Mouse (Mus musculus) retina, postnatal 7 days (tissue): ENCODE data around the gene Bmpr1b.
"Not testable (repeated sequence)": the region's sequence is repeated elsewhere in the genome, so short reads cannot be mapped to it uniquely, and the experiment has no call there.

ENCODE experiments used
- DNase-seq: peaks from one replicate; pipeline ENCODE4 v3.0.0-alpha.2; 2012; ENCODE audit warnings: low read depth, low spot score

Bmpr1b gene

GRCm38 (mm10) chr3:142168863-142169521 lies at the start of gene Bmpr1b:
Gene Bmpr1b (minus strand): TSS chr3:142169425.
- peak; percentile 52 for DNase-seq

- DNase-seq, result no peak
Measured at GRCm38 (mm10) chr3:142212821-142213220, 43.6 kb upstream of the Bmpr1b start.

GRCm38 (mm10) chr3:142212186-142212585 lies 43.0 kb upstream of the Bmpr1b start:
- DNase-seq, result no peak

DNA sequence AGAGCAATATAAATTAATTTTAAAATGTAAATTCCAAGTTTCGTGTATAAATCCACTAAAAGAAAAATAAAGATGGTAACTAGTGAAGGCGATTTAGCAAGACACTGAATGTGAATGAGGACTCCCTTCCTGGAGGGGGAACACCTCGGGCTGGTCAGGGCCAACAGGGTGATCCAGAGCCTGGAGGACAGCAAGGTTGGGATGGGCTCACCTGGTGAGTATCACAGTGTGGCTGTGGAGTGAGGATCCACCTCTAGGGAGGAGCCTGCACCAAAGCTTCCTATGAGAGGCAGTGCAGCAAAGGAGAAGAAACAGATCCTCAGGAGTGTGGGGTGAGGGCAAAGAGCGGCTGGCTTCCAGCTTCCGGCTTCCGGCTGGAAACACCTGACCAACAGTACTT lies 40.8 kb upstream of the Bmpr1b start:
- no peak for DNase-seq

- DNase-seq, result no peak
Measured at GRCm38 (mm10) chr3:142209057-142209456, 39.8 kb upstream of the Bmpr1b start.

GRCm38 (mm10) chr3:142207488-142207887 lies 38.3 kb upstream of the Bmpr1b start:
- DNase-seq, result no peak

- no peak for DNase-seq
Measured at GRCm38 (mm10) chr3:142206316-142206715, 37.1 kb upstream of the Bmpr1b start.

DNA sequence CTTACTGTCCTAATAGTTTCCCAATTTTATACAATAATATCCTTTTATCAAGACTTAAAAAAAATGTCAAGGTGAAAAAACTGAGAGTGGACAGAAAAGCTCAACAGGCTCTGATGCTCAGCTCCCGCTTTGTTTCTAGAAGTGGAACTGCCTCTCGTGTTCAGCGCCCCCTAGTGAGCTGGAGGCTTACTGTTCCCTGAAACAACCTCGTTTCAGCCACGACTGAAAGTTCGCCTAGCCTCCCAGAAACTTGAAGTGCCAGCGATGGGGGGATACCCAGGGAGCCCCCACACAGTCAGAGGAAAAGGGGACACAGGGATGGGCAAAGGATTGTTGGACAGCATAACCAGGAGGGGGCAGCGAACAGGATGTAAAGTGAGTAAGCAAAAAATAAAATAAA lies 26.9 kb upstream of the Bmpr1b start:
- DNase-seq, result no peak

GRCm38 (mm10) chr3:142191627-142192026 lies 22.4 kb upstream of the Bmpr1b start:
- DNase-seq, result not testable (repeated sequence)

- no peak for DNase-seq
Measured at GRCm38 (mm10) chr3:142186551-142186950, 17.3 kb upstream of the Bmpr1b start.

DNA sequence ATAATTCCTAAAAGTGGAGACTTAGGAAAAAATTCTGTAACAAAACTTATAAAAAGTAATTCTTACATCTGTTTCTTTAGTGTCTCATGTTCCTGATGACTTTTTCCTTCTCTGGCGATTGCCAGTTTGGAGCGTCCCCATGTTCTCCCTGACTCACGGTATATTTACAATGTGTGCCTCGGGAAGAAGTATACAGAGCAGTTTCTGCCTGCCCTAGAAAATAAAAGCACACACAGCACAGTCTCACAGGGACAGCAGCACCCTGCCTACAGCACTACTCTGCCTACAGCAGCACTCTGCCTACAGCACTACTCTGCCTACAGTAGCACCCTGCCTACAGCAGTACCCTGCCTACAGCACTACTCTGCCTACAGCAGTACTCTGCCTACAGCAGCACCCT lies 4.8 kb upstream of the Bmpr1b start:
- no peak for DNase-seq

GRCm38 (mm10) chr3:142168251-142168862 lies 868 bp downstream of the Bmpr1b start:
- no peak for DNase-seq

- DNase-seq, result no peak
Measured at GRCm38 (mm10) chr3:142164981-142165380, 4.2 kb downstream of the Bmpr1b start.

DNA sequence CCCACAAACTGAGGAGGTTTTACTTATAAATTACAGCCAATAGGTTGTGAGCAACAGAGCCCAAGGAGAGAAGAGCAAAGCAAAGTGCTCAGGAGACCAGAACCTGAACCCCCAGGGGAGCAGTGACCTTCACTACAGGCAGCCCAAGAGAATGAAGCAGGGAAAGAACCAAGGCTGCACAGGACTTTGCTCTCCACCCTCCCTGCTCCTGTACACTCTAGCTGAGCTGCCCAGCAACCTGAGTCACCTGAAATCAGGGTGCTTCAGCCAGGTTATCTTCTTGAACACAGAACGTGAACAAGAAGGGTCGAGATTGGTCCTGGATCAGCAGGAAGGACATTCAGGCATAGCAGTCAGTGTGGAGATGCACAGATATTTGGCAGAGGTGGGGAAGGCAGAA lies 5.3 kb downstream of the Bmpr1b start:
- no peak for DNase-seq

GRCm38 (mm10) chr3:142161405-142161804 lies 7.8 kb downstream of the Bmpr1b start:
- DNase-seq, result no peak

GRCm38 (mm10) chr3:142151980-142152379 lies 17.2 kb downstream of the Bmpr1b start:
- DNase-seq, result no peak

DNA sequence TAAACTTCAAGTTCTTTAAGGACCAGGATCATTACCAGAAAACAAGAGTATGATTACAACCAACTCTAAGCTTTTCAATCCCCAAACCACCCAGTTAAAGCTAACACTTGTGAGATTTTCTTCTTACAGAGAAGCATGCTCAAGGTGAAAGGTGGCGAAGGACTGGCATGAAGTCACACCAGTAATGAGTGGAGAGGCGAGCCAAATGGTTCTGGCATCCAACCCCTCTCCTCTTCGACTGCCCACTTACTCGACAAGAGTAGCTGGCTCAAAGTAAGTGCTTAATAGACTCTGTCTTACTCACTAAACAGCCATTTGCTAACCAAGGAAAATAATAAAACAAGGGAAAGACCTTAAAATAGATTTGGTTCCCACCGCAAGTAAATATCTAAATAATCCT lies 30.4 kb downstream of the Bmpr1b start:
- DNase-seq, result no peak

DNA sequence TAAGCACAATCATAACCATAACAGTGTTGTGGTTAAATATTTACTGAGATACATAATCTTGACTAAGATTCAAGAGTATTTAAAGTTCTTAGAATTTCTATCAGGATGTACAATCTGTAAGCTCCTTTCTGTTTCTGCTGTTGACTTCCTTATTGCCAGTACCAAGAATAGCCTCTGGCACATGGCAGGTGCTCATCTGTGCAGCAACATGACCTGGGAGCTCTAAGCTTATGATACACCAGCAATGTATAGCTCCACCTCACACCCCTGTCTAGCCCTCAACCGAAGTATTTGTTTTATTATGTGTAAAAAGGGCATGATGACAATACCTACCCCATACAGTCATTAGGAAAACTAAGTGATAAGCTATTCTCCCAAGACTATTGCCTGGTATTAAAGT lies 42.8 kb downstream of the Bmpr1b start:
- no peak for DNase-seq

GRCm38 (mm10) chr3:142125556-142125955 lies 43.7 kb downstream of the Bmpr1b start:
- DNase-seq, result no peak

DNA sequence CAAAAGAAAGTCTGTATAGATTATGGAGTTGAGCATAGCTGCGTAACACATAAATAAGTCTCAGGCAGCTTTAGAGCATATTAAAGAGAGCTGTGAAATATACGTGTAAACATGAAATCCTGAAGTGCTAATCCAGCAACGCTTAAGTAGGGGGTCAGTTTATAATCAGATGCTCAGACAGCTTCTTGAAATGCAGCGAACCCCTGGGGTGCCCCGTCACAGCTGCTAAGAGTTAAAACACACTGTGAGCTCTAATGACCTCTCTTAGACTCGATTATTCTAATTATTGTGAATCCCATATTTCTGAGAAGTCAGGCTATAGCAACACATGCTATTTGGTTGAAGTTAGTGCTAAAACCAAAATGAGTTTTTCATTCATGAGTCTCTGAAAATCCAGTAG lies 45.0 kb downstream of the Bmpr1b start:
- DNase-seq, result no peak

- no peak for DNase-seq
Measured at GRCm38 (mm10) chr3:142122376-142122775, 46.8 kb downstream of the Bmpr1b start.

DNA sequence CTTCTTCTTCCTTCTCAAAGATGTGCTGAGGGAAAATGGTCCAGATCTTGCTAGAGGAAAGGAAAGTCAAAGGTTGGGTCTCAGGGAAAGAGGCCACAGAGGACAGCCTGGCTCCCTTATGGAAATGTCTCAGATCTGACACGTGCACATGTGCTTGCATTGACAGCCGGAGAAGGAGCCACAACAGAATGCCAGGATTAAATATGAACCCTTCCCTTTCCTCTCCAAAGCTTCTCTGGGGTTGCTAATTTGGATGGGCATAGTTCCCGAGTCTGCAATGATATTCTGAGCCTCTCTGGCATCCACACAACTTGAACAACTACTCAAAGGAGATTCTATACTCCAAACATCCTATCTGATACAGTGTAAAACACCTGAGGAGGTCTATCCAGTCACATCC lies 48.4 kb downstream of the Bmpr1b start:
- DNase-seq, result no peak

DNA sequence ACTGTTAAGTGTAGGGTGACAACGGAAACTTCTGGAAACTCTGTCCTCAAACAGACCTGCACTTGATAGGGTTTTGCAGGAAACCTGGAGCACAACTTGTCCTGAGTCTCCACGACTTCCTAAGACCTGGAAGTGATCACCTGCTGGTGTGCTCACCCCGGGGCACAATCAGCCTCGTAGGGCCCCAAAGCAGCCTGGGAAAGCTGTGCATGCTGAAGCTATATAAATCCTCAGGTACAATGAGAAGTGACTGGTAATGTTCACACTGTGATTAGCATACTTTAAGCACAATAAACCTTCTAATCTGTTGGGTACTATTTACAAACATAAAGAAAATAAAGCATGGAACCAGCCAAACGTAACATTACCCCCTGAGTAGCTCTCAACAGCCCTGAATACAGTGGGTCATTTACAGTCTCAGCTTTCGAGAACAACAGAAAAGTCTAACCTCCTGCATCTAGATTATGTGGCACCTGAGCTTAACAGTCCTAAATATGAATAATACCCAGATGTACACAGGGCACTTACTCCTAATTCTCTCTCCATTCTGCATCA lies 54.4 kb downstream of the Bmpr1b start:
- no peak for DNase-seq
